Mouse (Mus musculus): Measurements from ENCODE around the gene Plppr1.

- TF ChIP-seq CTCF (conservative IDR thresholded peaks at IDR 0.05 in 1 of 2, IDR thresholded peaks at IDR 0.05 in 1 of 2; ENCODE audit: low read depth in 2 of 2, low read length in 2 of 2) (no peak), ZC3H11A (IDR thresholded peaks at IDR 0.05; ENCODE audit: low read depth, low read length) (no peak), SIN3A (IDR thresholded peaks at IDR 0.05; ENCODE audit: low read length) (no peak), SMC3 (IDR thresholded peaks at IDR 0.05; ENCODE audit: low read depth, low read length) (no peak), POLR2AphosphoS2 (IDR thresholded peaks at IDR 0.05; ENCODE audit: low read depth, low read length) (no peak), NELFE (IDR thresholded peaks at IDR 0.05; ENCODE audit: low read depth, low read length) (no peak), POLR2A (IDR thresholded peaks at IDR 0.05; ENCODE audit: low read depth, low read length) (no peak), MAZ (IDR thresholded peaks at IDR 0.05; ENCODE audit: low read depth, low read length) (no peak), RAD21 (IDR thresholded peaks at IDR 0.05; ENCODE audit: low read depth, low read length) (no peak)
These were observed 227.1 kb downstream of the Plppr1 start for GRCm38 (mm10) chr4:49286197-49286492.
